In genomic region chr12:79340513-79340912, GRCm38 (mm10) we compare ENCODE assay signal across 13 mouse cellular contexts. TPM values are rescaled to one million over a fixed set of nuclear protein-coding genes. Genes with fewer than 3 reads are reported as not detected.
DNase-seq lines count a peak whose midpoint lies in the region; ATAC-seq and TF ChIP-seq lines count a peak whose summit lies in the region.
"Had no signal": no experiment of that assay in that cellular context is flagged by ENCODE, and none has a peak within 500 bp of the region (broad histone marks: within the 10 kb centered on the region; RNA-seq: fewer than 3 reads in every experiment).

No protein-coding gene starts in this region.

- no peaks in the 10 kb centered on the region for H3K79me2 ChIP-seq in heart, adult 2 months (replicated peaks; ENCODE audit: control insufficient read depth, insufficient read depth, low read length)

- no peaks in the 10 kb centered on the region; the same call in 1 of the 2 replicates for H3K4me1 ChIP-seq in heart, adult 2 months (ENCODE audit: control insufficient read depth, insufficient read depth, low read length)
- H3K4me1 ChIP-seq in lung, embryonic 15.5 days, result no peaks in the 10 kb centered on the region; the same call in 1 of the 2 replicates
- H3K4me1 ChIP-seq in lung, adult 2 months (ENCODE audit: control insufficient read depth, insufficient read depth, low read length), result no peaks in the 10 kb centered on the region
- no peaks in the 10 kb centered on the region for H3K4me1 ChIP-seq in intestine, postnatal 0 days (replicated peaks; ENCODE audit: control insufficient read depth, insufficient read depth, low read length)
- H3K4me1 ChIP-seq: liver, embryonic 13.5 days; midbrain, embryonic 13.5 days had no signal

- 63% methylated on average over 6 of the region's 6 CpGs for WGBS in heart, adult 2 months
- 62% methylated on average over 6 of the region's 6 CpGs for WGBS in lung, embryonic 15.5 days
- 59% methylated on average over 6 of the region's 6 CpGs for WGBS in lung, adult 2 months
- 69% methylated on average over 6 of the region's 6 CpGs for WGBS in intestine, postnatal 0 days

- H3K36me3 ChIP-seq in heart, adult 2 months (ENCODE audit: control insufficient read depth, insufficient read depth, low read length), result no peaks in the 10 kb centered on the region
- no peaks in the 10 kb centered on the region for H3K36me3 ChIP-seq in lung, embryonic 15.5 days
- H3K36me3 ChIP-seq in intestine, postnatal 0 days (ENCODE audit: control insufficient read depth, insufficient read depth), result no peaks in the 10 kb centered on the region
- H3K36me3 ChIP-seq: liver, embryonic 13.5 days; midbrain, embryonic 13.5 days had no signal

- ATAC-seq in lung, embryonic 15.5 days (ENCODE audit: borderline replicate concordance, extremely low read depth, low FRiP score, low TSS enrichment), result peak; percentile 31; the same call in 1 of the 2 replicates
- no peak for ATAC-seq in intestine, postnatal 0 days
- no peak for ATAC-seq in erythroid progenitor cell, adult 5-6 weeks (replicated peaks; ENCODE audit: low FRiP score, poor library complexity, severe bottlenecking)
- ATAC-seq: forebrain, embryonic 14.5 days; midbrain, embryonic 13.5 days had no signal

- H3K27me3 ChIP-seq in heart, adult 2 months (ENCODE audit: control insufficient read depth, insufficient read depth, low read length), result no peaks in the 10 kb centered on the region
- no peaks in the 10 kb centered on the region for H3K27me3 ChIP-seq in lung, embryonic 15.5 days
- H3K27me3 ChIP-seq in intestine, postnatal 0 days (replicated peaks; ENCODE audit: control insufficient read depth, insufficient read depth, low read length), result no peaks in the 10 kb centered on the region
- H3K27me3 ChIP-seq: liver, embryonic 13.5 days; midbrain, embryonic 13.5 days had no signal

- TF ChIP-seq EP300 in heart, adult 2 months (IDR thresholded peaks at IDR 0.05; ENCODE audit: insufficient read depth, low read depth, low read length), result no peak

- no peak for TF ChIP-seq POLR2A in heart, adult 2 months (IDR thresholded peaks at IDR 0.05; ENCODE audit: insufficient read depth, low read depth, low read length)
- TF ChIP-seq POLR2A in lung, adult 2 months (IDR thresholded peaks at IDR 0.05; ENCODE audit: borderline replicate concordance, extremely low read depth, low read depth, low read length), result no peak

- TF ChIP-seq CTCF in heart, adult 2 months (IDR thresholded peaks at IDR 0.05), result no peak
- TF ChIP-seq CTCF in lung, adult 2 months (IDR thresholded peaks at IDR 0.05; ENCODE audit: insufficient read depth, low read length), result no peak
- no peak for TF ChIP-seq CTCF in intestine, postnatal 0 days (IDR thresholded peaks at IDR 0.05; ENCODE audit: low read depth)

- H3K4me3 ChIP-seq in heart, adult 2 months, result no peak overlapping the region
- no peak overlapping the region for H3K4me3 ChIP-seq in lung, embryonic 15.5 days
- H3K4me3 ChIP-seq in lung, adult 2 months (replicated peaks; ENCODE audit: extremely low read depth, low read depth, low read length), result no peak overlapping the region
- H3K4me3 ChIP-seq in intestine, postnatal 0 days (ENCODE audit: low read depth, low read length), result no peak overlapping the region
- H3K4me3 ChIP-seq: liver, embryonic 13.5 days; midbrain, embryonic 13.5 days had no signal

- no peak overlapping the region for H3K4me2 ChIP-seq in lung, embryonic 15.5 days
- H3K4me2 ChIP-seq in intestine, postnatal 0 days (replicated peaks; ENCODE audit: low read depth), result no peak overlapping the region
- H3K4me2 ChIP-seq: liver, embryonic 13.5 days; midbrain, embryonic 13.5 days had no signal

- DNase-seq in heart, adult 11 months, result peak; percentile 92
- no peak for DNase-seq in heart, adult 2 months
- DNase-seq in lung, adult 2 months, result no peak
- DNase-seq in lung, postnatal 36 days, result peak; percentile 41
- no peak for DNase-seq in layer of hippocampus, adult 18-20 months (ENCODE audit: low spot score in 2 of 2)
- DNase-seq: adrenal gland, postnatal 14 days; liver, embryonic 13.5 days; retina, postnatal 1 day had no signal

- no peak overlapping the region for H3K9ac ChIP-seq in heart, adult 2 months (ENCODE audit: low read depth, low read length)
- no peak overlapping the region for H3K9ac ChIP-seq in lung, embryonic 15.5 days
- no peak overlapping the region for H3K9ac ChIP-seq in intestine, postnatal 0 days (ENCODE audit: low read depth, low read length)
- H3K9ac ChIP-seq: liver, embryonic 13.5 days; midbrain, embryonic 13.5 days had no signal

- H3K27ac ChIP-seq in heart, adult 2 months, result no peak overlapping the region
- H3K27ac ChIP-seq in lung, embryonic 15.5 days, result 0 out of 2 replicates have a peak overlapping the region, but pooled peaks have one; percentile 15
- H3K27ac ChIP-seq in intestine, postnatal 0 days (ENCODE audit: low read depth, low read length), result peak overlapping the region; percentile 35; the same call in 1 of the 2 replicates
- H3K27ac ChIP-seq: liver, embryonic 13.5 days; midbrain, embryonic 13.5 days had no signal

- H3K9me3 ChIP-seq in lung, embryonic 15.5 days, result no peaks in the 10 kb centered on the region
- H3K9me3 ChIP-seq in intestine, postnatal 0 days (ENCODE audit: control insufficient read depth), result no peaks in the 10 kb centered on the region
- H3K9me3 ChIP-seq: liver, embryonic 13.5 days; midbrain, embryonic 13.5 days had no signal

- intact Hi-C loops in heart, adult 2 months (cut with DNase I), result no loop called here

RNA-seq across cellular contexts. Expression of gene Rad51b, which starts 43.4 kb away (rescaled TPM):
- total RNA-seq in heart, adult 2 months (2021), result under 1 TPM; 0.47 to 0.50 TPM
- polyA plus RNA-seq in heart, adult 2 months (2012; rRNA removed), result 0.26 and 0.49 TPM in 2 replicates
- 7.6 and 9.0 TPM in 2 replicates for polyA plus RNA-seq in lung, embryonic 15.5 days (2015; fragmentation: Nextera tagmentation; extraction: Ambion mirVana)
- 0.25 and 1.1 TPM in 2 replicates for polyA plus RNA-seq in lung, adult 2 months (2012; rRNA removed)
- 1.3 and 1.9 TPM in 2 replicates for polyA plus RNA-seq in intestine, postnatal 0 days (2015; fragmentation: Nextera tagmentation; extraction: Ambion mirVana)
- total RNA-seq in erythroid progenitor cell, adult 5-6 weeks (2015; ENCODE audit: low replicate concordance), result 5.8 and 12.6 TPM in 2 replicates
- 9.5 and 9.6 TPM in 2 replicates for total RNA-seq in erythroid progenitor cell, adult 5-6 weeks (2017; ENCODE audit: low replicate concordance)
- under 1 TPM in 1 of 2 experiments, not detected in 1; 0.17 TPM for total RNA-seq in layer of hippocampus, adult 18-20 months (2021)

RNA-seq across cellular contexts. Expression of gene Zfyve26, which starts 44.4 kb away (rescaled TPM):
- total RNA-seq in heart, adult 2 months (2021), result 10 to 100 TPM; 14.3 to 14.8 TPM
- 10.8 and 13.3 TPM in 2 replicates for polyA plus RNA-seq in heart, adult 2 months (2012; rRNA removed)
- polyA plus RNA-seq in lung, embryonic 15.5 days (2015; fragmentation: Nextera tagmentation; extraction: Ambion mirVana), result 10.9 and 12.3 TPM in 2 replicates
- polyA plus RNA-seq in lung, adult 2 months (2012; rRNA removed), result 20.1 and 21.7 TPM in 2 replicates
- polyA plus RNA-seq in intestine, postnatal 0 days (2015; fragmentation: Nextera tagmentation; extraction: Ambion mirVana), result 7.9 and 10.1 TPM in 2 replicates
- total RNA-seq in erythroid progenitor cell, adult 5-6 weeks (2015; ENCODE audit: low replicate concordance), result 26.4 and 40.0 TPM in 2 replicates
- total RNA-seq in erythroid progenitor cell, adult 5-6 weeks (2017; ENCODE audit: low replicate concordance), result 30.8 and 39.4 TPM in 2 replicates
- 10 to 100 TPM; 32.7 to 33.6 TPM for total RNA-seq in layer of hippocampus, adult 18-20 months (2021)

Comparison
In these comparisons a context has a peak if more than half of its experiments do, and no peak if none do; other contexts are left out.
1. DNase-seq: peak in heart, adult 11 months (single experiment) and lung, postnatal 36 days (single experiment); none in heart, adult 2 months (0 of 2), lung, adult 2 months (single experiment) and layer of hippocampus, adult 18-20 months (0 of 2).